Mouse (Mus musculus): Measurements from ENCODE around the gene Rab3gap2. TPM values are rescaled to one million over a fixed set of nuclear protein-coding genes. Genes with fewer than 3 reads are reported as not detected.
A peak's percentile ranks its signal among the peaks of the same experiment; 100 is the strongest.

The Rab3gap2 gene
- polyA plus RNA-seq, 1 experiment from 2014 or later, result 25.7 TPM

DNA sequence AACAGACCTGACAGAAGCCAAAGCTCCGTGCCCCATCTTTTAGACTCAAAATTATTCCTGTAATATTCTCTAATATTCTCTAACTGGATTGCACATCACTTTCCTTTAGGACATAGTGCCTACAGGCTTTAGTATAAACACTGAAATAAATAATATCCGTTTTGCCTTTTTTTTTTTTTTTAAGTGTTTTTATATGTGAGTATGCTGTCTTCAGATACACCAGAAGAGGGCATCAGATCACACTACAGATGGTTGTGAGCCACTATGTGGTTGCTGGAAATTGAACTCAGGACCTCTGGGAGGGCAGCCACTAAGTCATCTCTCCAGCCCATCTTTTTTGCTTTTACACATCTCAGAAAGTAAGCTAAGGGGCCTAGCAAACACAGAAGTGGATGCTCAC is 1.9 kb upstream of the Rab3gap2 start:
- WGBS, result 89% methylated on average over 2 of the region's 2 CpGs
- no peak overlapping the region for H3K27ac ChIP-seq
- H3K9ac ChIP-seq, result no peak overlapping the region
- no peak for ATAC-seq (ENCODE audit: low FRiP score, low read depth)
- H3K4me2 ChIP-seq (replicated peaks), result no peak overlapping the region
- H3K4me3 ChIP-seq, result no peak overlapping the region
- H3K27me3 ChIP-seq, result no peaks in the 10 kb centered on the region
- H3K36me3 ChIP-seq, result no peaks in the 10 kb centered on the region
- peaks cover 25% of the 10 kb centered on the region for H3K4me1 ChIP-seq
- no peaks in the 10 kb centered on the region for H3K9me3 ChIP-seq

DNA sequence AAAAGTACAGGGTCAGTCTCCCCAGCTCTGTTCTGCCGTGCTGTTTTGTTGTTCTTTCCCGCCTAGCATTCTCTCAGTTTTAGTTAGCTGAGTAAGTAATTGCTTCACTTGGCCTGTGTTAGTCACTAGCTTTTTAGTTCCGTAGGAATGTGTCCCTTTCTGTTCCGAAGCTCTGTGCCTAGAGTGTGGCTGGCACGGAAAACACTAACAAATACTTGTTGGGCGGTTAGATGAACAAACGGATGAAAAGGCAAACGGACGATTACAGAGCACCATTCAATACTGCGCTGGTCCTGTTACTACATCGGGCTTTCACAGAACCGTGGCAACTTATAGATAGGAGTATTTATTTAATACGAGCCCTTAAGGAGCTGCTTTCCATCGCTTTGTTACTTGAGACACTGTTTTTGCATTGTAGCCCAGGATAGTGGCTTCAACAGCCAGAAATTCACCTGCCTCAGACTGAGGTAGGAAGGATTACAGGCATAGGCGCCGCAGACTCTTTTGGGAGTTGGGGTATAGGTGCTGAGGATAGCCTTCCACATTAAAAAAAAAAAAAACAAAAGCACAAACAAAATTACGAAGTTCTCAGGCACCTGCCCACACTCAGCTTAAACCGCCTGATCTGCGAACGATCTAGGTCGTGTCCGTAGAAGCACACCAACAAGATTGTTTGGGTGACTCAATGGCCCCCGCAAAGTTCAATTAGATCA is 565 bp upstream of the Rab3gap2 start:
- no peak; the same call in 1 of the 2 replicates for ATAC-seq (ENCODE audit: low FRiP score, low read depth)
- WGBS, result 6% methylated on average over 23 of the region's 23 CpGs

DNA sequence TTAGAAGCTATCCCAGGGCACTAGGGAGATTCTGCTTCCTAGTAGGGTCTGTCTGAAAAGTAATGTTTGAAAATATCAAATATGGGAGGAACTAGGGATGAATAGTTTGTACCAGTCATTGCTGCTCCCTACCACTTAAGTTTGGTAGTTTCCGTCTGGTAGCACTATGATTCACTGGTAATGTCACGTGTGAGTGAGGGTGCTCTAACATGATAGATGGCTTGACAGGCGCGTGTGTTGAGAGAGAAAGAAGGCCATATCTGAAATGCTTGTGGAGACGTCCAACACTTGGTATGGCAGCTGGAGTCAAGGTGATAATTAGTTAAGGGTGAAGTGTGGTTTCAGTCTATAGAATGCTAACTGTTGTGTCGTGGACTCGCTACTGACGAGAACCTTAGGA is 1.2 kb downstream of the Rab3gap2 start:
- no peaks in the 10 kb centered on the region for H3K27me3 ChIP-seq
- H3K9ac ChIP-seq, result peak overlapping the region; percentile 86
- WGBS, result 68% methylated on average over 8 of the region's 8 CpGs
- peak overlapping the region; percentile 96 for H3K4me2 ChIP-seq (replicated peaks)
- no peaks in the 10 kb centered on the region for H3K9me3 ChIP-seq
- peak overlapping the region; percentile 95 for H3K4me3 ChIP-seq
- H3K36me3 ChIP-seq, result peaks cover 7% of the 10 kb centered on the region
- no peak for ATAC-seq (ENCODE audit: low FRiP score, low read depth)
- no peak overlapping the region for H3K27ac ChIP-seq
- H3K4me1 ChIP-seq, result peaks cover 37% of the 10 kb centered on the region

More for the DNA sequence above, 565 bp upstream of the Rab3gap2 start:
- peaks cover 25% of the 10 kb centered on the region for H3K4me1 ChIP-seq
- peak overlapping the region; percentile 86 for H3K9ac ChIP-seq
- H3K9me3 ChIP-seq, result no peaks in the 10 kb centered on the region
- H3K4me2 ChIP-seq (replicated peaks), result peak overlapping the region; percentile 96
- H3K27me3 ChIP-seq, result no peaks in the 10 kb centered on the region
- H3K27ac ChIP-seq, result peak overlapping the region; percentile 56; the same call in 1 of the 2 replicates
- peaks cover 7% of the 10 kb centered on the region for H3K36me3 ChIP-seq
- peak overlapping the region; percentile 95 for H3K4me3 ChIP-seq

DNA sequence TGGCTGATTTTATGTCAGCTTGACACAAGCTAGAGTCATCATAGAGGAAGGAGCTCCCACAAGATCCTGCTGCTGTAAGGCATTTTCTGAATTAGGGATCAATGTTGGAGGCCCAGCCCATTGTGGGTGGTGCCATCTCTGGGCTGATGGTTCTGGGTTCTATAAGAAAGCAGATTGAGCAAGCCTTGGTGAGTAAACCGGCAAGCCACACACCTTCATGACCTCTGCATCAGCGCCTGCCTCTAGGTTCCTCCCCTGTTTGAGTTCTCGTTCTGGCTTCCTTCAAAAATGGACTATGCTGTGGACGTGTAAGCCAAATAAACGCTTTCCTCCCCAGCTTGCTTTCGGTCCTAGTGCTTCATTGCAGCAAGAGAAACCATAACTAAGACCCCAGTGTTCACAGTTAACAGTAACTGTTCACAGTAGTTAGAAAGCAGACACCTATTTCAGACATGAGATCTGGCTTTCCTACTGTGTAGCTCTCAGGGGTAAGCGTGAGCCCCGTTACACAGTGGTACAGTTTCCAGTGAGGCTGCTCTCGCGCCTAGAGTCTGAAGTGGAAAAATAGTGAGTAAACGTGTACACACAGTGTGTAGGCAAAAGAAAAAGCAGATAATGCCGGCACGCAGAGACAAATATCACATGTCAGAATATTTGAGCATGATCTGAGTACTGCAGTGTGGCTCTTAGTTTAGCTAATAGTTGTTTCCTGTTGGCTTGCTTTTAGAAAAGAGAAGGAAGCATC is 4.1 kb downstream of the Rab3gap2 start:
- WGBS, result 87% methylated on average over 13 of the region's 13 CpGs
- H3K4me1 ChIP-seq, result peaks cover 37% of the 10 kb centered on the region
- no peak overlapping the region for H3K27ac ChIP-seq
- H3K4me2 ChIP-seq (replicated peaks), result no peak overlapping the region
- no peaks in the 10 kb centered on the region for H3K9me3 ChIP-seq
- no peak for ATAC-seq (ENCODE audit: low FRiP score, low read depth)
- no peak overlapping the region for H3K9ac ChIP-seq
- H3K27me3 ChIP-seq, result no peaks in the 10 kb centered on the region
- H3K36me3 ChIP-seq, result peaks cover 9% of the 10 kb centered on the region
- H3K4me3 ChIP-seq, result no peak overlapping the region

DNA sequence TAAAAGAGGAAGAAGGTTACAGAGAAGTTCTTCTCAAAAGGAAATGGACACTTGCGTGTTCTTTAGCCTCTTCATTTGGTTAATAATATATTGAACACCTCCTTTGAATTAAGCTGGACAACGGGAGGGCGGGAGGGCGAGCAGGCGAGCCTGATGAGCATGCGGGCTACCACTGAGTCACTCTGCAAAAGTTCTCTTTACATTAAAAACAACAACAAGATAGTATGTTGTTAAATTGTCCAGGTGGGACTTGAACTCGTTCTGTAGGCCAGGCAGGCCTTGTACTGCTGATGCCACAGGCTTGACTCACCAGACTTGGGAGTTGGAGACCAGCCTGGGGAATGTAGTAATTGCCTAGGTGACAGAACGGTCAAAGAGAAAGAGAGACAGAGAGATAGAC is 4.8 kb downstream of the Rab3gap2 start:
- Histone ChIP-seq H3K27me3 (no peaks in the 10 kb centered on the region), H3K4me3 (no peak overlapping the region), H3K27ac (peak overlapping the region; percentile 77; the same call in 1 of the 2 replicates), H3K9ac (no peak overlapping the region), H3K36me3 (peaks cover 9% of the 10 kb centered on the region), H3K4me2 (replicated peaks) (no peak overlapping the region), H3K4me1 (peaks cover 34% of the 10 kb centered on the region), H3K9me3 (no peaks in the 10 kb centered on the region)
- no peak for ATAC-seq (ENCODE audit: low FRiP score, low read depth)
- 88% methylated on average over 8 of the region's 8 CpGs for WGBS

DNA sequence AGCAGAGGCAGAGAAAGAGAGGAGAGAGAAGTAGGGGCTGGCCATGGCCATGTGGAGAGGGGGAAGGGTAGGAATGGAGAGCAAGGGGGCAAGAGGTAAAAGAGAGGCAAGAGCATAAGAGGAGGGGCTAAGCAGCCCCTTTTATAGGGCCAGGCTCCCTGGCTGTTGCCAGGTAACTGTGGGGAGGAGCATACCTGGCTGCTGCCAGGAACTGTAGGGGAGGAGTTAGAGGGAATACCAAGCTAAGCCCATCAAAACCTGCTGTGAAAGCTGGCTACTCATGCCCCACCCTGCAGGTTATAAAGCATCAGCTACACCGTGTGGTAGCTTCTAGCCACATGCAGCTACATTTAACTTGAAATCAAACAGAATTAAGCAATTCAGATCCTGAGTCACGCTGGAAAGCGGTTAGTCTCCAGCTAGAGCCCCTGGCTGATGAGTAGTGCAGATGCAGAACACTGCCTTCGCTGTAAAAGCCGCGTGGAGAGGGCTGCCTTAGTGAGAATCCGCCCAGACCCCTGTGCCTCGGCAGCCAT is 5.8 kb downstream of the Rab3gap2 start:
- no peak overlapping the region; the same call in 1 of the 2 replicates for H3K4me3 ChIP-seq
- H3K36me3 ChIP-seq, result peaks cover 15% of the 10 kb centered on the region
- peak overlapping the region; percentile 52 for H3K4me2 ChIP-seq (replicated peaks)
- H3K4me1 ChIP-seq, result peaks cover 31% of the 10 kb centered on the region
- peak; percentile 83 for ATAC-seq (ENCODE audit: low FRiP score, low read depth)
- peak overlapping the region; percentile 53; the same call in 1 of the 2 replicates for H3K9ac ChIP-seq
- H3K27me3 ChIP-seq, result no peaks in the 10 kb centered on the region
- 24% methylated on average over 8 of the region's 8 CpGs for whole genome bisulfite sequencing
- no peaks in the 10 kb centered on the region for H3K9me3 ChIP-seq
- H3K27ac ChIP-seq, result peak overlapping the region; percentile 77

DNA sequence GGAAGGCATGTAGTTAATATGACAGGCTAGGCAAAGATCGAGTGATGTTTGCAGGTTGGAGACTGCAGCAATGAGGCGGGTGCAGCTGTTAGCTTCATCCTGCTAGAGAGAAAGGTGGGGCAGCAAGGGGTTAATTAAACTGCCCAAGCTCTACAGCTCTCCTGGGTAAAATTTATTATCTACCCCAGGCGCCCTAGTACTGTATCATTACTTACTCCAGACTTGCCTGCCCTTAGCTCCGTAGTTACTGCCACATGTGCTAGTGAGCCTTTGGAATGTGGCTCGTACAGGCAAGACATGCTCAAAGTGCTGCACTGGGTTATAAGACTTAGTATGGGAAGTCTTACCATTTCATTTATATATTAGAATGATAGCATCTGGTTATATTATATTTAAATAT is 12.4 kb downstream of the Rab3gap2 start:
- H3K27ac ChIP-seq, result 0 out of 2 replicates have a peak overlapping the region, but pooled peaks have one; percentile 16
- no peaks in the 10 kb centered on the region for H3K9me3 ChIP-seq
- H3K4me3 ChIP-seq, result no peak overlapping the region
- H3K27me3 ChIP-seq, result no peaks in the 10 kb centered on the region
- WGBS, result 7% methylated on average over 5 of the region's 5 CpGs
- H3K4me1 ChIP-seq, result peaks cover 30% of the 10 kb centered on the region
- H3K9ac ChIP-seq, result no peak overlapping the region
- peak; percentile 85 for ATAC-seq (ENCODE audit: low FRiP score, low read depth)
- H3K36me3 ChIP-seq, result peaks cover 12% of the 10 kb centered on the region
- peak overlapping the region; percentile 25; the same call in 1 of the 2 replicates for H3K4me2 ChIP-seq (replicated peaks)

DNA sequence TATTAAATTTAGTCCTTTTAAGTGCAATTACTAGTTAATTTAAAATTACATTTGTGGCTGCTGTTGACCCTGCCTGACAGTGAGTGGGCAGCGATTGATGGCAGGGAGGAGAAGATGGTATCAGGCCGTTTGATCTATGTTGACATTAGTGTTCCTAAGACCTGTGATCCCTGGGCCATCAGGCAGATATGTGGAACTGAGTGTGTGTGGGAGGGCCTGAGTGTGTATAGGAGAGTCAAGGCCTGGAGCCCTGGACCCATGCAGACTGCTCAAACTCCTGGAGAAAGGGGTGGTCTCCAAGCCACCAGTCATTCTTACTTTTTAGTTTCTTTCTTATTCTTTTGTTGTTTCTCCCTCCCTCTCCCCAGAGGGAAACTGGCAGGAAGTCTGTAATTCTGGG is 12.8 kb downstream of the Rab3gap2 start:
- no peak overlapping the region for H3K27ac ChIP-seq
- no peak for ATAC-seq (ENCODE audit: low FRiP score, low read depth)
- WGBS, result 20% methylated on average over 2 of the region's 2 CpGs
- no peak overlapping the region for H3K4me3 ChIP-seq
- no peak overlapping the region for H3K9ac ChIP-seq
- H3K9me3 ChIP-seq, result no peaks in the 10 kb centered on the region
- H3K4me2 ChIP-seq (replicated peaks), result 0 out of 2 replicates have a peak overlapping the region, but pooled peaks have one; percentile 21
- H3K27me3 ChIP-seq, result no peaks in the 10 kb centered on the region
- H3K4me1 ChIP-seq, result peaks cover 30% of the 10 kb centered on the region
- peaks cover 12% of the 10 kb centered on the region for H3K36me3 ChIP-seq

DNA sequence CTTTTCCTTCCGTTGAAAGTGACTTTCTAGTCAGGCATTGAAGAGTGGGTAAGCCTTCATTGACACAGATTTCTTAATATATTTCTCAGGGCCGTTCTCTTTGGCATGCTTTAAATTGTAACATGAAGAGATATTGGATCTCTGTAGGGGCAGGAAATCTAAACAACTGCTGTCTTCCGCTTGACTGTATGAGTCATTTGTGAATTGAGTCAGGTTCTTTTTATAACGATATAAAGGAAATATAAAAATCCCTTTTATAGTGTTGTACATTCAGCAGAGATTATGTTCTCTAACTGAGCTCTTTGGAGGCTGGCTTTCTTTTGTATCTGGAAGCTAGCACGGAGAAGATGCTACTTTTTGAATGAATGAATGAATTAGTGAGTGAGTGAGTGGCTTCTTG is 14.0 kb downstream of the Rab3gap2 start:
- H3K4me2 ChIP-seq (replicated peaks), result no peak overlapping the region
- WGBS, result 55% methylated on average over 5 of the region's 5 CpGs

DNA sequence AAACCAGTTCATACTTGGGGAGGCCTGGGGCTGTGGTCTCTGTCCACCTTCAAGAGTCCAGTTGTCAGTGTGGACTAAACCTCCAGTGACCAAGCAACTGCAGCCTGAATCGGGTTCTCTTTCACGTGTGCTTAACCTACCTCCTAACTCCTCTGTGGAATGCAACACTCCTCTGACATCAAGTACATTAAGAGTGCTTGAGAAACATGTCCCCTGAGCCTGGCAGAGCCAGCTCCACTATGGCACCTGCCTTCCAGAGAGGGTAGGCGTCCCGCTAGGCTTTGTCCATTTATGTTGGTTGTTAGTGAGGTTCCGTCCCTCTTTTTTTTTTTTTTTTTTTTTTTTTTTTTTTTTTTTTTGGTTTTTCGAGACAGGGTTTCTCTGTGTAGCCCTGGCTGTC is 23.0 kb downstream of the Rab3gap2 start:
- peaks cover 18% of the 10 kb centered on the region for H3K4me1 ChIP-seq
- 89% methylated on average over 6 of the region's 6 CpGs for WGBS
- H3K4me2 ChIP-seq (replicated peaks), result no peak overlapping the region
- H3K27ac ChIP-seq, result no peak overlapping the region
- H3K9me3 ChIP-seq, result no peaks in the 10 kb centered on the region
- ATAC-seq (ENCODE audit: low FRiP score, low read depth), result no peak
- peaks cover 37% of the 10 kb centered on the region for H3K36me3 ChIP-seq
- H3K27me3 ChIP-seq, result no peaks in the 10 kb centered on the region
- no peak overlapping the region for H3K9ac ChIP-seq
- H3K4me3 ChIP-seq, result no peak overlapping the region

More for the DNA sequence above, 14.0 kb downstream of the Rab3gap2 start:
- Histone ChIP-seq H3K9me3 (no peaks in the 10 kb centered on the region), H3K4me3 (no peak overlapping the region), H3K9ac (no peak overlapping the region), H3K4me1 (peaks cover 30% of the 10 kb centered on the region), H3K27ac (no peak overlapping the region), H3K27me3 (no peaks in the 10 kb centered on the region), H3K36me3 (peaks cover 19% of the 10 kb centered on the region)
- no peak for ATAC-seq (ENCODE audit: low FRiP score, low read depth)

DNA sequence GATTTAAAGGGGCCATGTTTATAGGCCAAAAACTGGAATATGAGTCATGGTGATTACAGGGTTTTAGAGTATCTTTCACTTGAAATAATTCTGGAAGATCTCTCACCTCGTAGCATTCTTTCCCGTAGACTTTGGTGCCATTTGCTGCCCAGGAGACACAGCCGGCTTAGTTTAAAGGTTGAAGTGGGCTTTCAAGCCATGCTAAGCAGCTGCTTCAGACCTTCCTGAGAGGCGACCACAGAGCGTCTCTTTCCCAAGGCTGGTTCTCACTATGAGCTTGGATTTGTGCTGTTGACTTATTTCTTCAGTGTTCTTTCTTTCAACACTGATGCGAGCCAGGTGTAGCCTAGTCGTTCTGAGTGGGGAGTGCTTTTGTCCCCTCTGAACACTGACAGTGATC is 23.8 kb downstream of the Rab3gap2 start:
- WGBS, result 75% methylated on average over 7 of the region's 7 CpGs
- no peak overlapping the region for H3K4me2 ChIP-seq (replicated peaks)
- no peak overlapping the region for H3K9ac ChIP-seq
- H3K27me3 ChIP-seq, result no peaks in the 10 kb centered on the region
- no peak for ATAC-seq (ENCODE audit: low FRiP score, low read depth)
- no peak overlapping the region for H3K4me3 ChIP-seq
- H3K4me1 ChIP-seq, result peaks cover 18% of the 10 kb centered on the region
- H3K9me3 ChIP-seq, result no peaks in the 10 kb centered on the region
- H3K36me3 ChIP-seq, result peaks cover 30% of the 10 kb centered on the region
- H3K27ac ChIP-seq, result no peak overlapping the region
